Mouse (Mus musculus) liver, postnatal 0 days (tissue): Measurements from ENCODE around the gene Igsf11. TPM values are rescaled to one million over a fixed set of nuclear protein-coding genes. Genes with fewer than 3 reads are reported as not detected.

Experiments
- ATAC-seq: fragments of 200-750 bp; cut with Nextera tagmentation; 2 replicates; pipeline ENCODE4 v1.8.0; 2017; ENCODE audit warnings: mild to moderate bottlenecking, moderate library complexity
- DNase-seq: peaks from one replicate; pipeline ENCODE4 v3.0.0-alpha.2; 2016
- H3K27ac ChIP-seq: fragments of 300-500 bp; sonication (generic); 2 replicates; pipeline ENCODE4 v1.5.1; 2014; ENCODE audit warnings: antibody characterized with exemption, moderate library complexity, mild to moderate bottlenecking, low read depth
- H3K27me3 ChIP-seq: fragments of 300-500 bp; sonication (generic); 2 replicates; pipeline ENCODE4 v1.6.1; 2014; ENCODE audit warnings: low read length, control low read depth, mixed read lengths; ENCODE audit not compliant: insufficient read depth
- H3K36me3 ChIP-seq: fragments of 300-500 bp; sonication (generic); replicated peaks from 2 replicates; pipeline ENCODE4 v1.6.1; 2014; ENCODE audit warnings: mild to moderate bottlenecking, control low read depth, low read length, moderate library complexity, mixed read lengths; ENCODE audit not compliant: insufficient read depth
- H3K4me1 ChIP-seq: fragments of 300-500 bp; sonication (generic); 2 replicates; pipeline ENCODE4 v1.6.1; 2014; ENCODE audit warnings: antibody characterized with exemption, mild to moderate bottlenecking, control low read depth; ENCODE audit not compliant: insufficient read depth
- H3K4me2 ChIP-seq: fragments of 300-500 bp; sonication (generic); 2 replicates; pipeline ENCODE4 v1.6.1; 2014; ENCODE audit warnings: low read depth, mild to moderate bottlenecking, low read length, moderate library complexity, mixed read lengths
- H3K4me3 ChIP-seq: fragments of 300-500 bp; sonication (generic); 2 replicates; pipeline ENCODE4 v1.5.1; 2014; ENCODE audit warnings: low read depth, low read length
- H3K9ac ChIP-seq: fragments of 300-500 bp; sonication (generic); replicated peaks from 2 replicates; pipeline ENCODE4 v1.6.1; 2014; ENCODE audit warnings: mild to moderate bottlenecking, moderate library complexity
- H3K9me3 ChIP-seq: fragments of 300-500 bp; sonication (generic); 2 replicates; pipeline ENCODE4 v1.6.1; 2016; ENCODE audit warnings: mild to moderate bottlenecking, control low read depth, low read length, mixed read lengths
- CTCF ChIP-seq: sonication (generic); IDR thresholded peaks from 2 replicates; pipeline ENCODE4 v1.5.1; 2016; ENCODE audit warnings: antibody characterized with exemption, low read depth
- EP300 ChIP-seq: IDR thresholded peaks from 2 replicates; pipeline ENCODE4 v1.6.1; 2016; ENCODE audit warnings: antibody characterized with exemption, low read depth, mild to moderate bottlenecking
- WGBS: fragments of 180-500 bp; shearing (Covaris S2); extraction: QIAGEN DNeasy Blood & Tissue Kit; methylation state at CpG from one replicate; pipeline ENCODE4 v1.1.7; 2014; ENCODE audit not compliant: insufficient replicate concordance; 5-methylcytosine and 5-hydroxymethylcytosine counted together
- polyA plus RNA-seq: library from polyadenylated mRNA; unstranded; fragments of >200 nt; fragmentation: Nextera tagmentation; extraction: Ambion mirVana; gene quantifications from 2 replicates; pipeline ENCODE4 v1.2.1, GENCODE M21; 2015

Gene Igsf11
- polyA plus RNA-seq, 1 experiment from 2014 or later, result 2.1 TPM

DNA sequence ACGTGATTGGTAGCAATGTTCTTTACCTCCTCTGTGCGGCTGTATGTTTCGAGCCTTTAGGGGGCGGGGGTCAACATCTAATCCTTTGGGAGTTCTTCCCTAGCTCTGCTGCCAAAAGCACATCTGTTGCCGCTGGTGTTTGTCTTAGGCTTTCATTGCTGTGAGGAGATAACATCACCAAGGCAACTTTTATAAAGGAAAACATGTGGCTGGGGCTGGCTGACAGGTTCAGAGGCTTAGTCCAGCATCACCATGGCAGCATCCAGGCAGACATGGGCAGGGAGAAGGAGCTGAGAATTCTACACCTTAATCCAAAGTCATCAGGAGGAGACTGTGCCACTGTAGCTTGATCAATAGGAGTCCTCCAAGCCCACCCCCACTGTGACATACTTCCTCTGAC, 173.1 kb downstream of the Igsf11 start:
- Histone ChIP-seq H3K4me3 (no peak overlapping the region), H3K36me3 (no peaks in the 10 kb centered on the region), H3K4me2 (no peak overlapping the region), H3K4me1 (no peaks in the 10 kb centered on the region), H3K27me3 (no peaks in the 10 kb centered on the region), H3K9me3 (no peaks in the 10 kb centered on the region), H3K27ac (no peak overlapping the region), H3K9ac (no peak overlapping the region)
- 47% methylated on average over 5 of the region's 5 CpGs for WGBS
- TF ChIP-seq EP300, result no peak
- TF ChIP-seq CTCF, result no peak
- no peak for DNase-seq
- ATAC-seq, result no peak

DNA sequence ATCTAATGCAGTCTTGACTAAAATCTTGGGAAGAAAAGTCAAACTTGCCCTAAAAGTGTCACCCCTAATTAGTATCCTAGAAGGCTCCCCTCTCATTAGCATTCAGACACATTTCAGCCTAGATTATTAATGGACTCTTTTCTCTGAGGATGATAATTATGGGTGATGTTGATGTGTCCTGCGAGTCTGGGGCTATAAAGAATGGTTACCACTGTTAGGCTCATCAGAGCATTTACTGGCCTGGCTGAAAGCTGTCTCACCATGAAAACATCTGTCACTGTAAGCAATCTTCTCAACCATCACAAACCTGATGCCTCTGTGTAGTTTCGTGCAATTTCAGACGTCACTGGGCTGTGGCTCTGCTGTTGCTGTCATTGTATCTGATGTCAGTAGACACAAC, 179.0 kb downstream of the Igsf11 start:
- ATAC-seq (no peak), DNase-seq (no peak)
- WGBS, result 68% methylated on average over 3 of the region's 3 CpGs
- TF ChIP-seq EP300, result no peak
- no peak for TF ChIP-seq CTCF
- Histone ChIP-seq H3K9ac (no peak overlapping the region), H3K4me2 (no peak overlapping the region), H3K27me3 (no peaks in the 10 kb centered on the region), H3K4me1 (no peaks in the 10 kb centered on the region), H3K36me3 (no peaks in the 10 kb centered on the region), H3K9me3 (no peaks in the 10 kb centered on the region), H3K4me3 (no peak overlapping the region), H3K27ac (no peak overlapping the region)

Other genes starting within 250 kb of the Igsf11 start
- gene Arhgap31, start 179.4 kb upstream of the Igsf11 start, polyA plus RNA-seq, result 1.6 and 1.7 TPM in 2 replicates
- gene B4galt4, start 150.4 kb upstream of the Igsf11 start, polyA plus RNA-seq, result 3.0 and 3.4 TPM in 2 replicates
- 2.6 and 2.8 TPM in 2 replicates for gene Upk1b, start 92.3 kb upstream of the Igsf11 start, polyA plus RNA-seq
- not detected in 2 replicates for gene 4930435E12Rik, start 63.9 kb upstream of the Igsf11 start, polyA plus RNA-seq